Mouse (Mus musculus) testis, postnatal 14 days (tissue): ENCODE results near the gene March8.
"Not testable (repeated sequence)": the region's sequence is repeated elsewhere in the genome, so short reads cannot be mapped to it uniquely, and the experiment has no call there.

Source experiments
- DNase-seq: peaks from one replicate; pipeline ENCODE4 v3.0.0; 2021; ENCODE audit warnings: low spot score

Gene March8

GRCm38 (mm10) chr6:116337835-116338501, at the start of gene March8:
Gene March8 (plus strand): TSS chr6:116338024.
- peak; percentile 94 for DNase-seq

GRCm38 (mm10) chr6:116311411-116311810, 26.4 kb upstream of the March8 start:
- no peak for DNase-seq

- DNase-seq = no peak
Observed at GRCm38 (mm10) chr6:116319259-116319658, 18.6 kb upstream of the March8 start.

- no peak for DNase-seq
Observed at GRCm38 (mm10) chr6:116326641-116327040, 11.2 kb upstream of the March8 start.

- DNase-seq = no peak
Observed at GRCm38 (mm10) chr6:116331396-116331795, 6.4 kb upstream of the March8 start.

GRCm38 (mm10) chr6:116337466-116337834, 374 bp upstream of the March8 start:
- DNase-seq = no peak

- DNase-seq = no peak
Observed at GRCm38 (mm10) chr6:116338520-116338919, 696 bp downstream of the March8 start.

GRCm38 (mm10) chr6:116339088-116339487, 1.3 kb downstream of the March8 start:
- no peak for DNase-seq

- DNase-seq = no peak
Observed at GRCm38 (mm10) chr6:116340521-116340920, 2.7 kb downstream of the March8 start.

GRCm38 (mm10) chr6:116347953-116348352, 10.1 kb downstream of the March8 start:
- DNase-seq = no peak

- DNase-seq = no peak
Observed at GRCm38 (mm10) chr6:116349997-116350396, 12.2 kb downstream of the March8 start.

GRCm38 (mm10) chr6:116350643-116351042, 12.8 kb downstream of the March8 start:
- DNase-seq = no peak

GRCm38 (mm10) chr6:116351534-116351933, 13.7 kb downstream of the March8 start:
- DNase-seq = no peak

- no peak for DNase-seq
Observed at GRCm38 (mm10) chr6:116353428-116353827, 15.6 kb downstream of the March8 start.

- not testable (repeated sequence) for DNase-seq
Observed at GRCm38 (mm10) chr6:116356311-116356947, 18.6 kb downstream of the March8 start.

- no peak for DNase-seq
Observed at GRCm38 (mm10) chr6:116356948-116357325, 19.1 kb downstream of the March8 start.

GRCm38 (mm10) chr6:116358056-116358455, 20.2 kb downstream of the March8 start:
- DNase-seq = no peak

GRCm38 (mm10) chr6:116359256-116359655, 21.4 kb downstream of the March8 start:
- no peak for DNase-seq

GRCm38 (mm10) chr6:116361463-116361862, 23.6 kb downstream of the March8 start:
- DNase-seq = no peak

- DNase-seq = no peak
Observed at GRCm38 (mm10) chr6:116361993-116362392, 24.2 kb downstream of the March8 start.

GRCm38 (mm10) chr6:116367971-116368370, 30.1 kb downstream of the March8 start:
- no peak for DNase-seq

- DNase-seq = no peak
Observed at GRCm38 (mm10) chr6:116369811-116370210, 32.0 kb downstream of the March8 start.

GRCm38 (mm10) chr6:116370216-116370976, 32.6 kb downstream of the March8 start:
- DNase-seq = no peak
